Mouse (Mus musculus): ENCODE measurements around the gene B430305J03Rik.

B430305J03Rik gene

DNA sequence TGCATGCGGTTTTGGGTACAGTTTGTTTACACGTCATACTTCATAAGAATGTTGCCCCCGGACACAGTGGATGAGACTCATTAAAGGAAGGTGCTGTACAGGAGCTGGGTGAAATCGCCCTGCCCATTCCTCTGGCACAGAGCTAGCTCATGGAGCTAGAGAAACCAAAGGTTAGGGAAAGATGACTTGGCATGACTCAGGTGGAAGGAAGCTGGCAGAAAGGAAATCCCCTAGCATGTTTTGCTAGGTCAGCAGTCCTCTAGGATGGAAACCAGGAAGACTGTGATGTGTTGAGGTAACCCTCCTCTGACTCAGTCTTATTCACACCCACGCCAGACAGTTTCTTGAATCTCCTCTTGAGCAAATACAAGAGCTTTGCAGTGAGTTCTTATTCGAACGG is 21.7 kb downstream of the B430305J03Rik start:
- no peak for TF ChIP-seq CTCF (conservative IDR thresholded peaks at IDR 0.05; ENCODE audit: low read length)
- no peak for TF ChIP-seq NANOG (IDR thresholded peaks at IDR 0.05; ENCODE audit: borderline replicate concordance, low read length)
- no peak for TF ChIP-seq POU5F1 (IDR thresholded peaks at IDR 0.05; ENCODE audit: borderline replicate concordance, low read length)
- peaks cover 6% of the 10 kb centered on the region; the same call in 1 of the 2 replicates for H3K4me1 ChIP-seq (replicated peaks; ENCODE audit: low read depth, low read length)
- no peaks in the 10 kb centered on the region for H3K27me3 ChIP-seq (ENCODE audit: insufficient read depth, low read length)
- H3K9me3 ChIP-seq (ENCODE audit: low read length), result no peaks in the 10 kb centered on the region
- H3K36me3 ChIP-seq (ENCODE audit: insufficient read depth, low read length), result no peaks in the 10 kb centered on the region
- H3K4me3 ChIP-seq (replicated peaks; ENCODE audit: low read length), result no peak overlapping the region

DNA sequence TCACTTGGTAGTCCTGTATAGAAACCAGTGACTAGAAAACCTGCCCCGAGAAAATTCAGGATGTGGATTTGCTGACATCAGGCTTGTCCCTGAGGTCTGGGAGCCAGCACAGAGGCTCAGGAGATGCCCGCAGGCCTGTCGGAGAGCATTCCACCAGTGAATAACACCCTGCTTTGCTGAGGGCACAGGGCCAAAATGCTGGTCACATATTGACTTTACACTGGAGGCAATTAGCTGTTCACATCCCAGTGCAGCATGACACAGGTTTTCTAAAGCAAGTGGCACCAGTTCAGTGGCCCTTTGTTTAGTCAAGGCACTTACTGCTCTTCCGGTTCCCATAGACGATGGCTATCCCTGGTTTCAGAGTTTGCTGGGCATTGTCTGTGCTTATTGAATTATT is 25.4 kb downstream of the B430305J03Rik start:
- no peaks in the 10 kb centered on the region for H3K9me3 ChIP-seq (ENCODE audit: low read length)
- H3K4me1 ChIP-seq (replicated peaks; ENCODE audit: low read depth, low read length), result peaks cover 6% of the 10 kb centered on the region; the same call in 1 of the 2 replicates
- no peak for TF ChIP-seq POU5F1 (IDR thresholded peaks at IDR 0.05; ENCODE audit: borderline replicate concordance, low read length)
- TF ChIP-seq NANOG (IDR thresholded peaks at IDR 0.05; ENCODE audit: borderline replicate concordance, low read length), result no peak
- no peak for TF ChIP-seq CTCF (conservative IDR thresholded peaks at IDR 0.05; ENCODE audit: low read length)
- no peaks in the 10 kb centered on the region for H3K36me3 ChIP-seq (ENCODE audit: insufficient read depth, low read length)
- no peaks in the 10 kb centered on the region for H3K27me3 ChIP-seq (ENCODE audit: insufficient read depth, low read length)
- no peak overlapping the region for H3K4me3 ChIP-seq (replicated peaks; ENCODE audit: low read length)

- Histone ChIP-seq H3K9me3 (ENCODE audit: low read length) (no peaks in the 10 kb centered on the region), H3K4me1 (replicated peaks; ENCODE audit: low read depth, low read length) (peaks cover 6% of the 10 kb centered on the region; the same call in 1 of the 2 replicates), H3K4me3 (replicated peaks; ENCODE audit: low read length) (no peak overlapping the region), H3K27me3 (ENCODE audit: insufficient read depth, low read length) (no peaks in the 10 kb centered on the region), H3K36me3 (ENCODE audit: insufficient read depth, low read length) (no peaks in the 10 kb centered on the region)
- TF ChIP-seq NANOG (IDR thresholded peaks at IDR 0.05; ENCODE audit: borderline replicate concordance, low read length) (no peak), CTCF (conservative IDR thresholded peaks at IDR 0.05; ENCODE audit: low read length) (no peak), POU5F1 (IDR thresholded peaks at IDR 0.05; ENCODE audit: borderline replicate concordance, low read length) (no peak)
Observed at GRCm38 (mm10) chr3:61337230-61337629, 28.5 kb downstream of the B430305J03Rik start.

- Histone ChIP-seq H3K9me3 (ENCODE audit: low read length) (no peaks in the 10 kb centered on the region), H3K4me1 (replicated peaks; ENCODE audit: low read depth, low read length) (0 out of 2 replicates have a peak, but pooled peaks cover 2% of the 10 kb centered on the region), H3K36me3 (ENCODE audit: insufficient read depth, low read length) (no peaks in the 10 kb centered on the region), H3K27me3 (ENCODE audit: insufficient read depth, low read length) (no peaks in the 10 kb centered on the region), H3K4me3 (replicated peaks; ENCODE audit: low read length) (no peak overlapping the region)
- no peak for TF ChIP-seq POU5F1 (IDR thresholded peaks at IDR 0.05; ENCODE audit: borderline replicate concordance, low read length)
- TF ChIP-seq CTCF (conservative IDR thresholded peaks at IDR 0.05; ENCODE audit: low read length), result no peak
- no peak for TF ChIP-seq NANOG (IDR thresholded peaks at IDR 0.05; ENCODE audit: borderline replicate concordance, low read length)
Observed at GRCm38 (mm10) chr3:61336205-61336604, 29.5 kb downstream of the B430305J03Rik start.

DNA sequence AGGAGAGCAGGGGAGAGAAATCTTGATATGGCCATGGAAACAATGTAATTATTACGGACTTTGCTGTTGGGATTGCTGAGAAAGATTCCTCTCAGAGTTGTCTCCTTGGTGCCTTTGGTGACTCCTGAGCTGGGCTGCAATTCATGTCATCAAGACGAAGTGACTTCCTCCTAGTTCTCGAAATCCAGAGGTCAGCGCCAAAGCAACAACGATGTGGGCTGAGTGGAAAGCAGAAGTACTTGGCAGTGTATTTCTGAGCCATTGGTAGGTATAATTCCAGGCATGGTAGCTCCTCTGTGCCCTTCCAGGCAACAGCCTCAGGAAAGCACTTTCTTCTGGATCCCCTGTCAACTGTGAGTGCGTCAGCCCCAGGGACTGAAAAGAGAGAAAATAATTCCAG is 44.1 kb downstream of the B430305J03Rik start:
- no peaks in the 10 kb centered on the region for H3K27me3 ChIP-seq (ENCODE audit: insufficient read depth, low read length)

GRCm38 (mm10) chr3:61320031-61320430 is 45.7 kb downstream of the B430305J03Rik start:
- no peak for TF ChIP-seq NANOG (IDR thresholded peaks at IDR 0.05; ENCODE audit: borderline replicate concordance, low read length)
- no peak for TF ChIP-seq CTCF (conservative IDR thresholded peaks at IDR 0.05; ENCODE audit: low read length)
- TF ChIP-seq POU5F1 (IDR thresholded peaks at IDR 0.05; ENCODE audit: borderline replicate concordance, low read length), result no peak

More for the DNA sequence above, 44.1 kb downstream of the B430305J03Rik start:
- no peak for TF ChIP-seq NANOG (IDR thresholded peaks at IDR 0.05; ENCODE audit: borderline replicate concordance, low read length)
- no peak for TF ChIP-seq POU5F1 (IDR thresholded peaks at IDR 0.05; ENCODE audit: borderline replicate concordance, low read length)
- TF ChIP-seq CTCF (conservative IDR thresholded peaks at IDR 0.05; ENCODE audit: low read length), result no peak
- Histone ChIP-seq H3K36me3 (ENCODE audit: insufficient read depth, low read length) (no peaks in the 10 kb centered on the region), H3K9me3 (ENCODE audit: low read length) (no peaks in the 10 kb centered on the region), H3K4me3 (replicated peaks; ENCODE audit: low read length) (no peak overlapping the region), H3K4me1 (replicated peaks; ENCODE audit: low read depth, low read length) (no peaks in the 10 kb centered on the region)

DNA sequence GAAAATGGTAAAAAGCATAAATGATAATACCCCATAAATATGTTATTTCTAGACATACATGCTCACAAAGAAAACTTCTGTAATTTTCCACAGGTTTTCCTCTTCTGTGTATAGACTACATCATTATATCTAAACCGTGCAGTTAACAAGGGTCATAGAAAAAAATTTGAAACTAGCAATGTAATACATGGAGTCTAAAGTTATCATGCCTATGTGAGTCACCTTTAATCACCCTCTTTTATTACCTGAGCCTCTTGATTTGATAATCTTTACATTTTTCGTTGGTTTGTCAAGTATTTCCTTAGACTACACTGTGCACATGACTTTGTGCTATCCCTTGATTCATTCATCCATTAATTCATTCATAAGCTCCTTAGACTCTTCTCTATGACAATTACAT is 50.7 kb downstream of the B430305J03Rik start:
- no peaks in the 10 kb centered on the region for H3K36me3 ChIP-seq (ENCODE audit: insufficient read depth, low read length)
- no peaks in the 10 kb centered on the region for H3K4me1 ChIP-seq (replicated peaks; ENCODE audit: low read depth, low read length)
- no peak overlapping the region for H3K4me3 ChIP-seq (replicated peaks; ENCODE audit: low read length)
- H3K9me3 ChIP-seq (ENCODE audit: low read length), result no peaks in the 10 kb centered on the region
- no peaks in the 10 kb centered on the region for H3K27me3 ChIP-seq (ENCODE audit: insufficient read depth, low read length)
- TF ChIP-seq CTCF (conservative IDR thresholded peaks at IDR 0.05; ENCODE audit: low read length) (no peak), NANOG (IDR thresholded peaks at IDR 0.05; ENCODE audit: borderline replicate concordance, low read length) (no peak), POU5F1 (IDR thresholded peaks at IDR 0.05; ENCODE audit: borderline replicate concordance, low read length) (no peak)

More at GRCm38 (mm10) chr3:61320031-61320430, 45.7 kb downstream of the B430305J03Rik start:
- no peaks in the 10 kb centered on the region for H3K4me1 ChIP-seq (replicated peaks; ENCODE audit: low read depth, low read length)
- H3K27me3 ChIP-seq (ENCODE audit: insufficient read depth, low read length), result no peaks in the 10 kb centered on the region
- no peaks in the 10 kb centered on the region for H3K9me3 ChIP-seq (ENCODE audit: low read length)
- H3K4me3 ChIP-seq (replicated peaks; ENCODE audit: low read length), result no peak overlapping the region
- no peaks in the 10 kb centered on the region for H3K36me3 ChIP-seq (ENCODE audit: insufficient read depth, low read length)
